Mouse (Mus musculus): ENCODE measurements at regions not wholly inside any gene's neighbourhood (a gene's known extent, or its start where the extent isn't known, plus 50 kb on each side); places are given as distances from the start of the nearest gene placed in this dataset.

- DNase-seq (ENCODE audit: low spot score in 2 of 2), result no peak
These were observed 403.6 kb upstream of the Rora start for GRCm38 (mm10) chr9:68250011-68250410.

GRCm38 (mm10) chr9:68254218-68254617 lies 399.4 kb upstream of the Rora start:
- DNase-seq (ENCODE audit: low spot score in 2 of 2), result no peak

- no peak for DNase-seq (ENCODE audit: low spot score in 2 of 2)
These were observed 385.0 kb upstream of the Rora start for GRCm38 (mm10) chr9:68268551-68268950.

- DNase-seq (ENCODE audit: low spot score in 2 of 2), result no peak
These were observed 351.2 kb upstream of the Rora start for GRCm38 (mm10) chr9:68302232-68302925.

- DNase-seq (ENCODE audit: low spot score in 2 of 2), result no peak
These were observed 322.9 kb upstream of the Rora start for GRCm38 (mm10) chr9:68330721-68331120.

GRCm38 (mm10) chr9:68340921-68341320 lies 312.7 kb upstream of the Rora start:
- DNase-seq (ENCODE audit: low spot score in 2 of 2), result no peak

- no peak for DNase-seq (ENCODE audit: low spot score in 2 of 2)
These were observed 312.1 kb upstream of the Rora start for GRCm38 (mm10) chr9:68341511-68341910.

GRCm38 (mm10) chr9:68347426-68347825 lies 306.2 kb upstream of the Rora start:
- no peak for DNase-seq (ENCODE audit: low spot score in 2 of 2)

GRCm38 (mm10) chr9:68351466-68351865 lies 302.1 kb upstream of the Rora start:
- no peak for DNase-seq (ENCODE audit: low spot score in 2 of 2)

GRCm38 (mm10) chr9:68354470-68354869 lies 299.1 kb upstream of the Rora start:
- DNase-seq (ENCODE audit: low spot score in 2 of 2), result no peak

- DNase-seq (ENCODE audit: low spot score in 2 of 2), result no peak
These were observed 297.5 kb upstream of the Rora start for GRCm38 (mm10) chr9:68356078-68356477.

- no peak for DNase-seq (ENCODE audit: low spot score in 2 of 2)
These were observed 296.4 kb upstream of the Rora start for GRCm38 (mm10) chr9:68357231-68357630.

- no peak for DNase-seq (ENCODE audit: low spot score in 2 of 2)
These were observed 286.6 kb upstream of the Rora start for GRCm38 (mm10) chr9:68366973-68367372.

GRCm38 (mm10) chr9:68367556-68367955 lies 286.0 kb upstream of the Rora start:
- no peak for DNase-seq (ENCODE audit: low spot score in 2 of 2)

GRCm38 (mm10) chr9:68372726-68373125 lies 280.9 kb upstream of the Rora start:
- no peak for DNase-seq (ENCODE audit: low spot score in 2 of 2)

- DNase-seq (ENCODE audit: low spot score in 2 of 2), result no peak
These were observed 277.4 kb upstream of the Rora start for GRCm38 (mm10) chr9:68376222-68376621.

GRCm38 (mm10) chr9:68381871-68382270 lies 271.7 kb upstream of the Rora start:
- DNase-seq (ENCODE audit: low spot score in 2 of 2), result no peak

GRCm38 (mm10) chr9:68400930-68401329 lies 252.7 kb upstream of the Rora start:
- DNase-seq (ENCODE audit: low spot score in 2 of 2), result no peak

GRCm38 (mm10) chr9:68402176-68402845 lies 251.3 kb upstream of the Rora start:
- DNase-seq (ENCODE audit: low spot score in 2 of 2), result no peak

GRCm38 (mm10) chr9:68402981-68403380 lies 250.6 kb upstream of the Rora start:
- DNase-seq (ENCODE audit: low spot score in 2 of 2), result no peak

- DNase-seq (ENCODE audit: low spot score in 2 of 2), result no peak
These were observed 250.1 kb upstream of the Rora start for GRCm38 (mm10) chr9:68403516-68403915.

- no peak for DNase-seq (ENCODE audit: low spot score in 2 of 2)
These were observed 243.8 kb upstream of the Rora start for GRCm38 (mm10) chr9:68409786-68410185.

- DNase-seq (ENCODE audit: low spot score in 2 of 2), result no peak
These were observed 227.3 kb upstream of the Rora start for GRCm38 (mm10) chr9:68426286-68426685.

- no peak for DNase-seq (ENCODE audit: low spot score in 2 of 2)
These were observed 190.8 kb upstream of the Rora start for GRCm38 (mm10) chr9:68462755-68463154.

Data from spleen, postnatal 4 days (tissue).